Mouse (Mus musculus): ENCODE measurements around the gene Fam193a. TPM values are rescaled to one million over a fixed set of nuclear protein-coding genes. Genes with fewer than 3 reads are reported as not detected.
A peak's percentile ranks its signal among the peaks of the same experiment; 100 is the strongest.

Fam193a gene
- 7.6 and 8.4 TPM in 2 replicates for polyA plus RNA-seq (2015; fragmentation: Nextera tagmentation; extraction: Ambion mirVana)

DNA sequence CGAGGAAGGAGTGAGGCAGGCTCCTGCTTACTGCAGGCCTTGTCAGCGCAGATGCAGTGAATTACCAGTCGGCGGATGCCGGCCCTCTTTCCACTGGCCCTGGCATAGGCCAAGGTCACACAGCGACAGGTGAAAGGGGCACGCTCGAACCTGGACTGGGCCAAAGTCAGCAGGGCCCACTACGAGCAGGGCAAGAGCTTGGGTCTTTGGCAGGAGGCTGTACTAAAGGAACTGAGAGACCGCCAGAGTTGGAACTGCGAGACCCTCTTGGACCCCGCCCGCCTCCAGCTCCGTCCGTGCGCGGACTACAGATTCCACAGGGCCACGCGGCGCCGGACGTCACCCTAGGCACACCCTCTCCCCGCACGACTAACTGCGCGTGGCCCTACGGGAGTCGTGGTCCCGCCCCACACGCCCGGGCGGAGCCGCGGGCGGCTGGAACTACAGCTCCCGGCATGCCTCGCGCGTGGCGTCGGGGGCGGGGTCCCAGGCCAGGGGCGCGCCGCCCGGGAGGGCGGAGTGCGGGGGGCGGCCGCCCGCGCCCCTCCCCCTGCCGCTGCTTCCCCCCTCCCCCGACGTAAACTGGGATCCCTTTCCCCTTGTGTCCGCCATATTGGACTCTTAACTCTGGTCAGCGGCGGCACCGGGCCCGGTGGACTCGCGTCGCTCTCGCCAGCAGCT, at the start of gene Fam193a:
Fam193a (plus strand) TSS at position 593 of the 681 bp plus-strand sequence.
- 1% methylated on average over 51 of the region's 64 CpGs for WGBS
- H3K4me2 ChIP-seq (replicated peaks), result peak within 1 kb of the TSS; percentile 76
- H3K4me3 ChIP-seq (replicated peaks), result peak within 1 kb of the TSS; percentile 92
- H3K27ac ChIP-seq, result peak within 1 kb of the TSS; percentile 85
- H3K9me3 ChIP-seq, result no peaks in the 10 kb centered on the region
- H3K36me3 ChIP-seq, result no peaks in the 10 kb centered on the region
- peak within 1 kb of the TSS; percentile 88 for H3K9ac ChIP-seq
- H3K4me1 ChIP-seq (replicated peaks), result peaks cover 16% of the 10 kb centered on the region
- no peaks in the 10 kb centered on the region for H3K27me3 ChIP-seq (replicated peaks)
- ATAC-seq, result peak; percentile 99

DNA sequence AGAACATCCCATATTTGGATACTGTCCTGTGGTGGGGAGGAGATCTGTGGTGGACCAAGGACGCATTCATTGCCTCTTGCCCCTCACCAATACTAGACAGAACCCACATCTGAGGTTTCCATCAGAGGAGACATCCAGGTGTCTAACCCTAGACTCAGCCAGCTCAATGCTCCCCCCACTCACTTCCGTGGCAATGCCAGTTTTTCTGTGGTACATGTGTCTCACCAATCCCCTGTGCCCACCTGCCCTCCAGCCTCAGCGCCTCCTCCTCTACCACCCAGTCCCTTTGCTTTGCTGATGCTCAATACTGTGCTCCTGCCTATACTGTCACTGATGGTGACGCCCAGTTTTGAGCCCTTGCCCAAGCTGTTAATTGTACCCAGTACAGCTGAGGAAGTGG, 48.5 kb upstream of the Fam193a start:
- 83% methylated on average over 4 of the region's 4 CpGs for WGBS

DNA sequence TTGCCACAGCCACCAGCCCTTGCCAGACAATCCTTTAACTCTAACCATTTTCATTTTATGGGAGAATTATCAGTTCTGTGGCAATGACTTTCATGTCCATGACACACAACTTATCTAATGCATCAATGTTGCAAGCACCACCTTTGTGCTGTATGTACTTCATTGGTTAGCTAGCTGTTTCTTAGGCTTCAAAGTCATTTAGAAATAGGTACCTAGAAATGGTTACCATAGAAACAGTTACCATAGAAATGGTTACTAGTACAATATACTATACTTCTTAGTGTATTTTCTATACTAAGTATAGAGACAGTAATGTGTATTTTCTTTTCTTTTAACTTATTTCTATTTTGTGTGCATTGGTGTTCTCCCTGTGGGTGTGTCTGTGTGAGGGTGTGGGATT, 44.4 kb upstream of the Fam193a start:
- no peak for ATAC-seq
- no peak overlapping the region for H3K27ac ChIP-seq
- H3K4me1 ChIP-seq (replicated peaks), result peaks cover 6% of the 10 kb centered on the region; the same call in 1 of the 2 replicates

More for the DNA sequence above, 48.5 kb upstream of the Fam193a start:
- H3K9me3 ChIP-seq, result no peaks in the 10 kb centered on the region
- no peak overlapping the region for H3K9ac ChIP-seq
- H3K4me2 ChIP-seq (replicated peaks), result no peak overlapping the region
- ATAC-seq, result no peak
- H3K27me3 ChIP-seq (replicated peaks), result no peaks in the 10 kb centered on the region
- no peaks in the 10 kb centered on the region for H3K4me1 ChIP-seq (replicated peaks)
- no peaks in the 10 kb centered on the region for H3K36me3 ChIP-seq
- H3K4me3 ChIP-seq (replicated peaks), result no peak overlapping the region
- no peak overlapping the region for H3K27ac ChIP-seq

DNA sequence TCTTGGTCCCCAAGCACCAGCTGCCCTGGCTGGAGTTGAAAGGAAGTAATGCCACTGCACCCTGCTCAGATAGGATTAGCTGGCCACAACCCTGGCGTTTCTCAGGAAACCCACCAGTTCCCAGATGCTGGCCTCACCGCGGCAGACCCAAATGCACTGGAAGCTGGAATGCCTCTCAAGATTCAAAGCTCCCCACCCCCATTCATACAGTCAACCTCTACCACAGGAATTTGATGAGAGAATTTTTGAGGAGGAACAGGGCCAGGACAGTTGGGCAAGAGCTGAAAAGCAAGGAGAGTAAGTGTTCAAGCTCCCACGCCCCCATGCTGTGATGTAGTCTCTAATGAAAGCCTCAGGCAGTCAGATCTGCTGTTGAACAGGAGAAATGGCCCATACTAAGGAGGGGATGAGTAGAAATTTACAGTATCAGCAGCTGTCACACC, 43.5 kb upstream of the Fam193a start:
- Histone ChIP-seq H3K9me3 (no peaks in the 10 kb centered on the region), H3K36me3 (no peaks in the 10 kb centered on the region), H3K4me3 (replicated peaks) (no peak overlapping the region), H3K9ac (no peak overlapping the region), H3K4me2 (replicated peaks) (peak overlapping the region; percentile 60; the same call in 1 of the 2 replicates), H3K27ac (no peak overlapping the region), H3K4me1 (replicated peaks) (peaks cover 6% of the 10 kb centered on the region; the same call in 1 of the 2 replicates), H3K27me3 (replicated peaks) (no peaks in the 10 kb centered on the region)
- ATAC-seq, result 0 out of 2 replicates have a peak, but pooled peaks have one; percentile 36
- 32% methylated on average over 4 of the region's 4 CpGs for WGBS

More for the DNA sequence above, 44.4 kb upstream of the Fam193a start:
- Histone ChIP-seq H3K36me3 (no peaks in the 10 kb centered on the region), H3K4me2 (replicated peaks) (no peak overlapping the region), H3K27me3 (replicated peaks) (no peaks in the 10 kb centered on the region), H3K9ac (no peak overlapping the region), H3K9me3 (no peaks in the 10 kb centered on the region), H3K4me3 (replicated peaks) (no peak overlapping the region)

DNA sequence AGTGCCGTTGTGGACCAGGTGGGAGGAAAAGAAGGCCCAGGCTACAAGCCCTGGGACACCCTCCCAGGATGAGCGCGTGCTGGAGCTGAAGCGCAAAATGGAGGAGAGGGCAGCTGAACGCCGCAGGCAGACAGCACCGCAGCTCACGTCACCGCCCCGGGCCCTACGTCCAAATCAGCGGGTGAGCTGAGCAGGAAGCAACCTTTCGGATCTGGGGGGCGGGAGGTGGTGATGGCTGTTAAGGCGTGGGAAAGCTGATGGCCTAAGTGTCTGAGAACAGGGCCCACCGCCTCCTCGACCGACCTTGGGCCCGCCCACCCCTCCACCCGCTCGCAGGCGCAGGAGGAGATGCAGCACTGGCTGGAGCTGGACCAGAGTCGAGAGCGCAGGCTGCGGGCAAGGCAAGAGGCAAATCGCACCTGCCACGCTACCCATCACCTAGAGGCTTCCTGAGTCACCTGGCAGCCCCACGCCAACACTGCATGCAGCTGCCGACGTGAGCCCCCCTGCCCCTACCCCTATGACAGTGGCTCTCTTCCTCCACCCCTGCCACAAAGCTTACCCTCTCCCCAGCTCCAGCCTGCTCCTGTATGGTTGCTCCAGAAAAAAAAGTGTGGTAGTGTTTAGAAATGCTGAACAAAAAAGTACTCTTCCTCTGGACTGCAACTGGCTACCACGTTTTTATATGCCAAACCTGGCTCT, 42.7 kb upstream of the Fam193a start:
- whole genome bisulfite sequencing, result 13% methylated on average over 31 of the region's 31 CpGs

DNA sequence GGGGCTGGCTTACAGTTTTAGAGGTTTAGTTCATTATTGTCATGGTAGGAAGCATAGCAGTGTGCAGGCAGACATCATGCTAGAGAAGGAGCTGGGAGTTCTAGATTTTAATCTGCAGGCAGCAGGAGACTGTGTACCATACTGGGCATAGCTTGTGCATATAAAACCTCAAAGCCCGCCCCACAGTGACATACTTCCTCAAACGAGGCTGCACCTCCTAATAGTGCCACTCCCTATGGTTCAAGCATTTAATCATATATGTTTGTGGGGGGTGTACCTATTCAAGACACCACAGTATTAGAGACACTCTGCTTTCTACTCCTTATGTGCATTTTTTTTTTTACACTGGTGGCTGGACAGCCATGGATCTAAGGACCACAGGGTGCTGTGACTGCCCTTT, 39.6 kb upstream of the Fam193a start:
- Histone ChIP-seq H3K4me1 (replicated peaks) (peaks cover 6% of the 10 kb centered on the region; the same call in 1 of the 2 replicates), H3K9me3 (no peaks in the 10 kb centered on the region), H3K27me3 (replicated peaks) (no peaks in the 10 kb centered on the region), H3K9ac (no peak overlapping the region), H3K27ac (no peak overlapping the region), H3K4me3 (replicated peaks) (no peak overlapping the region), H3K36me3 (no peaks in the 10 kb centered on the region), H3K4me2 (replicated peaks) (no peak overlapping the region)
- no peak for ATAC-seq
- WGBS, result 78% methylated on average over 2 of the region's 2 CpGs

More for the DNA sequence above, 42.7 kb upstream of the Fam193a start:
- H3K4me2 ChIP-seq (replicated peaks), result peak overlapping the region; percentile 60
- H3K36me3 ChIP-seq, result no peaks in the 10 kb centered on the region
- no peaks in the 10 kb centered on the region for H3K27me3 ChIP-seq (replicated peaks)
- H3K9ac ChIP-seq, result peak overlapping the region; percentile 29
- no peak overlapping the region for H3K27ac ChIP-seq
- H3K4me3 ChIP-seq (replicated peaks), result peak overlapping the region; percentile 27
- peak; percentile 72 for ATAC-seq
- H3K4me1 ChIP-seq (replicated peaks), result peaks cover 6% of the 10 kb centered on the region; the same call in 1 of the 2 replicates
- H3K9me3 ChIP-seq, result no peaks in the 10 kb centered on the region

DNA sequence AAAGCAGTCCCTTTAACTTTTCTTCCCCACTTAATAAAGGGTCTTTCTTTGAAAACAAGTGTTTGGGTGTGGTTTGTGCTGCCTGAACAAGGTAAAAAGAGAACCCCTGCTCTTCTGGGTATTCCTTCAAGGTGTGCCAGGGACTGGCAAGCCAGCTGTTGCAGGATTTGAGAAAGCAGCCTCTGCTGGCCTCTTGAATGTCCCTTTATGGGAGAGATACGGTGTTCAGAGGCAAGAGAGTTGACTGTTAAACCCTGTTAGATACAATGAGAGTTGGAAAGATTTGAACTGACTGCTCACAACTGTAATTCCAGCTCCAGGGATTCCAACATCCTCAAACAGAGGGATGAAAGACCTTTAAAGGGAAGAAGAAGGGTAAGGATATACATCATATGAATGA, 35.7 kb upstream of the Fam193a start:
- WGBS, result 91% methylated on average over 1 of the region's 1 CpGs

DNA sequence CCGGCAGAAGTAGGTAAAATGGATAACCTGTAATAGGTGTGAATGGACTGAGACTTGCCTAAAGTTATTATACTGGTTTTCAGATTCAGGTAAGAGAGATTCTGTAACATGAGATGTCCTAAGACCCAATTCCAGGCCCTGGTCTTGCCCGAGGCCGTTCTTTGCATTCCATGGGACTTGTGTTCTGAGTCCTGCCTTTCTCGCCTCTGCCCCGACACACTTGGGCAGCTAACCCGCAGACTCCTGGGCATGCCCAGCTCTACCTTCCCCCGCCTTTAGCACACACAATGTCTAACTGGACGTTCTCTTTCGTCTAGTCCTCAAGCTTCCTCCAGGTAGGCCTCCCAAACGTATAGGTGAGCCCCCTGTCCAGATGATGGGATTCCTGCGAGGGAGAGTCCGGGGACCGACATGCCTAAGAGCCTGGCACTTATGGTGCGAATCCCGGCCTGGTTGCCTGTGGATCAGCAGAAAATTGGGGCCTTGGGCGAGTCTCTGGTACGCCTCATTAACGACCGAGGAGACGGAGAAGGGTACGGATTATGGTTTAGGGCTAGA, 34.1 kb upstream of the Fam193a start:
- peak; percentile 70 for ATAC-seq
- Histone ChIP-seq H3K4me3 (replicated peaks) (peak overlapping the region; percentile 84), H3K27me3 (replicated peaks) (no peaks in the 10 kb centered on the region), H3K9me3 (no peaks in the 10 kb centered on the region), H3K9ac (peak overlapping the region; percentile 76), H3K27ac (peak overlapping the region; percentile 66), H3K4me2 (replicated peaks) (peak overlapping the region; percentile 60), H3K36me3 (no peaks in the 10 kb centered on the region), H3K4me1 (replicated peaks) (0 out of 2 replicates have a peak, but pooled peaks cover 11% of the 10 kb centered on the region)
- WGBS, result 1% methylated on average over 21 of the region's 21 CpGs

More for the DNA sequence above, 35.7 kb upstream of the Fam193a start:
- H3K36me3 ChIP-seq, result no peaks in the 10 kb centered on the region
- no peak overlapping the region for H3K4me3 ChIP-seq (replicated peaks)
- no peak overlapping the region for H3K4me2 ChIP-seq (replicated peaks)
- 0 out of 2 replicates have a peak, but pooled peaks cover 11% of the 10 kb centered on the region for H3K4me1 ChIP-seq (replicated peaks)
- ATAC-seq, result no peak
- no peak overlapping the region for H3K9ac ChIP-seq
- no peak overlapping the region for H3K27ac ChIP-seq
- H3K27me3 ChIP-seq (replicated peaks), result no peaks in the 10 kb centered on the region
- no peaks in the 10 kb centered on the region for H3K9me3 ChIP-seq

DNA sequence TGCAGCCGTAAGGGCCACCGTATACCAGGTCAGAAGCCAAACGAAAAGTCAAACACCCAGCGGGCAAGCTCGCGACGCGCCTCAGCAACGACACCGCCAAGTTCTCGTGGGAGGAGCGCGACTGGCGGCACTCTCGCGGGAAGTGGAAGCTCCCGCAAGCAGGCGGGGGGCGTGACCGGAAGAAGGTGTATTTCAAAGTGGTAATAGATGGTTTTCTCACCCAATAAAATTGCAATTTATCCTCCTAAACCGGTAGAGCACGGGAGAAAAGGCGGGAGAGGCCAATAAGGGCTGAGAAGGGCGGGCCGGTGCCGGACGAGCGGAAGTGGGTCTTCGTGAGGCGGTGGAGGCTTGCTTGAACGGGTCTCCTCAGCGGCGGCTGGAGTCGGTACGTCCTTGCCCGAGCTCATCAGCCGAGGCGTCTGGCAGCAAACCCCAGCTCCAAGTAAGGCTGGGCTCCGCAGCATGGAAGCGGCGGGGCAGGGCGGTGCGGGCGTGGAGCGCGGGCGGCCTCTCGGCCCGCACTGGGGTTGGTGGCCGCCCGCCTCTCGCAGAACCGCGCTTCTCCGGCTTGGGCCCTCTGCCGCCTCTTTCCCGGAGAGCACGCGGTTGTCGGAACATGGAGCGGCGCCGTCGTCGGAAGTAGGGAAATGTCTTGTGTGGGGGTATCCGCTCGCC, 33.5 kb upstream of the Fam193a start, which contains the start of gene Rnf4:
Rnf4 (plus strand) TSS at position 193 of the 678 bp plus-strand sequence.
- Histone ChIP-seq H3K4me3 (replicated peaks) (peak within 1 kb of the TSS; percentile 84), H3K4me2 (replicated peaks) (peak within 1 kb of the TSS; percentile 74), H3K27ac (peak within 1 kb of the TSS; percentile 91), H3K9ac (peak within 1 kb of the TSS; percentile 88), H3K36me3 (no peaks in the 10 kb centered on the region), H3K27me3 (replicated peaks) (no peaks in the 10 kb centered on the region), H3K4me1 (replicated peaks) (0 out of 2 replicates have a peak, but pooled peaks cover 11% of the 10 kb centered on the region), H3K9me3 (no peaks in the 10 kb centered on the region)
- ATAC-seq, result peak; percentile 99
- WGBS, result under 1% methylated on average over 60 of the region's 67 CpGs

DNA sequence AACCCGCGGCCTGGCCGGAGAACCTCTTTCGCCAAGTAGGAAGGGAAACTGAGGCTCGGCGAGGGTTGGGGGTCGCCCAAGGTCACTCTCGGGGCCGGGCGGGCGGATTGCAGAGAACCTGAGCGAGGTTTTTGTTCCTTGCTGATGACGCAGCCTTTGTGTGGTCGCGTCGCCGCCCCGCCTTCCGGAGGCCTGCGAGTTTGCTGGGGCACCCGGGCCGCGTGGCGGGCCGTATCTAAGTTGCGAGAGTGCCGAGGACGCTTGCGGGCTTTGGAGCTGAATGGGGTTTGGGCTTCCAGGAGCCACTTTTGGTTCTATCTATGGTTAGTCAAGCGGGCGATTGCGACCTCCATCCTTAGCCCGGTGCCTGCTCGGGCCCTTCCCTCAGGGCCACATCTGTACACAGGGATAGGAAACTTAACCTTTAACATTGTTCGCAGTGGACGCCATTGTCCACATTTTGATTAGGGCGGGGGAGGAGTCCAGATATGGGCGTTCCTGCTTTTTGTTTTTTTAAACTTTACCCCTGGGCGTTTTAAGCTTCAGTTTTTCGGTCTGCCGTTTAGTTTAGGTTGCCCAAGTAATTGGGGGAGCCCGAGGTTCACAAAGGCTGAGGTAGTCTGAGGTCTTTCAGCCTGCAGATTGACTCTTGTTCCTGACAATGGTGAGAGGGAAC, 32.8 kb upstream of the Fam193a start:
- Histone ChIP-seq H3K4me1 (replicated peaks) (0 out of 2 replicates have a peak, but pooled peaks cover 11% of the 10 kb centered on the region), H3K9ac (peak overlapping the region; percentile 88), H3K9me3 (no peaks in the 10 kb centered on the region), H3K36me3 (no peaks in the 10 kb centered on the region), H3K27me3 (replicated peaks) (no peaks in the 10 kb centered on the region), H3K4me3 (replicated peaks) (peak overlapping the region; percentile 84), H3K27ac (peak overlapping the region; percentile 91), H3K4me2 (replicated peaks) (peak overlapping the region; percentile 74)
- WGBS, result under 1% methylated on average over 42 of the region's 42 CpGs
- ATAC-seq, result peak; percentile 65

DNA sequence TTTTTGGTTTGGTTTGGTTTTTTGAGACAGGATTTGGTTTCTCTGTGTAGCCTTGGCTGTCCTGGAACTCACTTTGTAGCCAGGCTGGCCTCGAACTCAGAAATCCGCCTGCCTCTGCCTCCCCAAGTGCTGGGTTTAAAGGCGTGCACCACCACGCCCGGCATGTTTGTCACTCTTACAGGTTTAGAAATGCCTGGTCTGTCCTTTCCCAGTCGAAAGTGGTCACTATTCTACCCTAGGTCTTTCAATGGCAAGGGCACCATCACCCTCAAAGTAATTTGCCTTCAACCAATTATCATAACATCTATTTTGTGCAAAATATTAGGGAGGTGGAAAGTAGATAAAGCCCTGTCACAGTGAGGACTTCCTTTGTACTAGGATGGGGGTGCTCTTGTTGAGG, 29.5 kb upstream of the Fam193a start:
- Histone ChIP-seq H3K4me3 (replicated peaks) (no peak overlapping the region), H3K27me3 (replicated peaks) (no peaks in the 10 kb centered on the region), H3K4me1 (replicated peaks) (0 out of 2 replicates have a peak, but pooled peaks cover 11% of the 10 kb centered on the region), H3K4me2 (replicated peaks) (no peak overlapping the region), H3K9me3 (no peaks in the 10 kb centered on the region), H3K27ac (no peak overlapping the region), H3K36me3 (peaks cover 5% of the 10 kb centered on the region), H3K9ac (no peak overlapping the region)
- WGBS, result 93% methylated on average over 6 of the region's 6 CpGs
- ATAC-seq, result no peak
